Mouse (Mus musculus): Measurements from ENCODE around the gene Gm14406.
"Not testable (repeated sequence)": the region's sequence is repeated elsewhere in the genome, so short reads cannot be mapped to it uniquely, and the experiment has no call there.

Gm14406 gene

DNA sequence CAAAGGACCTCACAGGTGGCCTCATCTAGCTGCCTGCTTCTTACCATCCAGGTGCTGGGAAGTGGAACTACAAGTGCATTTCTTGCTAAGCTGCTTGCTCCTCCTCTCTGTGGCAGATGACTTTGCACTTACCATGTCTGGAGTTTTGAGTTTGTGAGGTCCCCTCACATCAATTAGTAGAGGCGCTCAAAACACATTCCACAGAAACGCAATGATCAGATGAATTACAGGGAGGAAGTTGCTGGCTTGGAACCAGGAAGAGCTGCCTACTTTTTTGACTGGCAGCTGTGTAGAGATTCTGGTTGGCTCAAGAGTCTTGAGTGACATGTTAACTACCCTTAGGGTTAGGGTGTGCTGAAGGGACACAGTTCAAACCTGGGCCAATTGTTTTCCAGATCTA lies at the start of gene Gm14406:
Gm14406 (minus strand) TSS at position 213 of the 400 bp plus-strand sequence.
- not testable (repeated sequence) for DNase-seq (ENCODE audit: low spot score in 2 of 2)

DNA sequence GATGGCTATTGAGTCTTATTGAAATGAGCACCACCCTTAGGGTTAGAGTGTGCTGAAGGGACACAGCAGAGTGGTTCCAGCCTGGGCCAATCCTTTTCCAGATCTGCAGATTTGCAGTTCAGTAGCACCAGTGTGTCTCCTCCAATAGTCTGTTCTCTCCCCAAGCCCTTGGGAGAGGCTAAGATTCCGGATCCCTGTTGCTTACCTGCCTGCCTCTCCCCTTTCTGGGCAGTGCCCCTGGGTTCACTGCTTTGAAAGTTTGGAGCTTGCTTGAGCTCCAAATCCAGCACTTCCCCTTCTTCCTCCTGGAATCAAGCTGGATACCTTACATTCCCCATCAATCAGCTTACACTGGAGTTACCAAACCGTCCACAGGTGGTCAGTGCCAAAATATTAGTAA lies 2.9 kb downstream of the Gm14406 start:
- DNase-seq (ENCODE audit: low spot score in 2 of 2) = not testable (repeated sequence)

DNA sequence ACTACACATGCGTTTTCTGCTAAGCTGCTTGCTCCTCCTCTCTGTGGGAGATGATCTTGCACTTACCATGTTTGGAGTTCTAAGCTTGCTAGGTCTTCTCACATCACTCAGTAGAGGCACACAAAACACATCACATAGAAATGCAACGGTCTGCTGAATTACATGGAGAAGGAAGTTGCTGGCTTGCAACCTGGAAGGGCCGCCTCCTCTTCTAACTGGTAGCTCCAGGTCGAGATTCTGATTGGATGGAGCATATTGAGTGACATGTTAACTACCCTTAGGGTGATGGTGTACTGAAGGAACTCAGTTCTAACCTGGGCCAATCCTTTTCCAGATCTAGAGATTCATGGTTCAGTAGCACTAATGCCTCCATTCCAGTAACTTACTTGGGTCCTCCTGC lies 18.6 kb downstream of the Gm14406 start:
- DNase-seq (ENCODE audit: low spot score in 2 of 2) = not testable (repeated sequence)

DNA sequence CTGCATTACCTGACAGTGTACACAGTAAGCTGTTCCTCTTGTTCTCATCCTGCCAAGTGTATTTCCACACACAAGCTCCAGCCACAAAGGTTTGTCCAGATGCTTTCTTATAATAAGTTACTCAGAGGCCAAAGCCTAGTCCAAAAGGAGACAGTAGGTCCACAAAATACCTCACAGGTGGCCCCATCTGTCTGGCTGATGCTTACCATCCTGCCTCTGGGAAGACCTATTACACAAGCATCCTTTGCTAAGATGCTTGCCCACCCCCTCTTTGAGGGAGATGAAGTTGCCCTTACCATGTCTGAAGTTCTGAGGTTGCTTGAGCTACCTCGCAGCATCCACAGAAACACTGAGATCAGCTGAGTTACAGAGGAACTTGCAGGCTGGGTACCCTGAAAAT lies 22.7 kb downstream of the Gm14406 start:
- not testable (repeated sequence) for DNase-seq (ENCODE audit: low spot score in 2 of 2)

- not testable (repeated sequence) for DNase-seq (ENCODE audit: low spot score in 2 of 2)
Observed at GRCm38 (mm10) chr2:177537717-177538116, 40.3 kb downstream of the Gm14406 start.

DNA sequence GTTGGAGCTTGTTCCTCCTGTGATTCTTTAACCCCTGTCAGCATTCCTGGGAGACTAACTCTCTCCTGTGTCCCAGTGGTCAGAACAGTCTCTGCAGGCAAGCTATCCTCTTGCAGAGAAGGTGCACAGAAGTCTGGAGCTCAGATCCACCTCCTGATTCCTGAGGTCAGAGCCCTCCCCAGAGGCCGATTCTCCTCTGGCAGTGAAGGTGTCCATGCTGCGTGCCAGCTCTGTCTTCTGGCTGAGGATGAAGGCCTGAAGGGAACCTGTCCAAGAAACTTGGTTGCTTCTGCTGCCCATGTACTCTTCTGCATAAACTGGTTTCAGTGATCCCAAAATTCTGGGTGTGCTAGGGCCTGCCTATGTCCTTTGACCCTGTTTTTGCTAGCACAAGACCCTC lies 40.9 kb downstream of the Gm14406 start:
- not testable (repeated sequence) for DNase-seq (ENCODE audit: low spot score in 2 of 2)

GRCm38 (mm10) chr2:177535876-177536275 lies 42.1 kb downstream of the Gm14406 start:
- DNase-seq (ENCODE audit: low spot score in 2 of 2) = no peak

DNA sequence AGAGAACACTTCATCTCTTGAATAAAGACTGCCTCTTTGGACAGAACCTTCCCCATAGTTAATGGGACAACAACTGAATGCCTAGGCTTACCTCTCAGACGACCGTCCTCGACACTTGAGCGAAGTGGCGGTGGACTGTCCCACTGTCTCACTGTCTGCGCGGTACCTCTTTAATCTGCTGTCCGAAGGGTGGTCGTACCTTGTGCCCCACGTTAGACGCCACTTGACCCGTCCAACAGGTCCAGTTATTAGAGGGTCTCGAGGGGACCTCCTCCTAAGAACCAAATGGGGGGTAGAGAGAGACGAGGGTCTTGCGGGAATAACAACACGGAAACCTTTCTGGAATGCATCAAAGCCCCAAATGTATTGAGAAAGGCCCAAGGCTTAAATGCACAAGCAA lies 53.8 kb downstream of the Gm14406 start:
- not testable (repeated sequence) for DNase-seq (ENCODE audit: low spot score in 2 of 2)

GRCm38 (mm10) chr2:177523674-177524073 lies 54.3 kb downstream of the Gm14406 start:
- DNase-seq (ENCODE audit: low spot score in 2 of 2) = not testable (repeated sequence)

- DNase-seq (ENCODE audit: low spot score in 2 of 2) = no peak
Observed at GRCm38 (mm10) chr2:177523061-177523460, 54.9 kb downstream of the Gm14406 start.

- no peak for DNase-seq (ENCODE audit: low spot score in 2 of 2)
Observed at GRCm38 (mm10) chr2:177520035-177520434, 58.0 kb downstream of the Gm14406 start.
